Mouse (Mus musculus): ENCODE measurements around the gene Tnfsf14.

DNA sequence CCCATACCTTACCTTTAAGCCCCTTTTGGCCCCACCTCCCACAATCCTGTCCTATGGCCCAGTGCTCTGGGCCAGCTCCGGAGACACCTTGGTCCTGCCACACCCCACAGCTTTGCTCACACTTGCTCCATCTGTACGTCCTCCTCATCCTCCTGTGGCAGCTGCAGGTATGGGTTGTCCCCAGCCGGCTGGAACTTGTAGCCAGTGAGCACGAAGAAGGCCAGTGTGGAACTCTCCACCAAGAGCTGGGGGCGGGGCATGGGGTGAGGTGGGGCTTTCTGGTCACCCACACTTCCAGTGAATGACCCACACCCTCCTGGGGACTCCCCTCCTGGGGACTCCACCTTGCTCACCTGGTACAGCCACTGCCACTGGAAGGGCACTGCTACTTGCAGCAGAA, 41.8 kb upstream of the Tnfsf14 start:
- TF ChIP-seq CTCF (IDR thresholded peaks at IDR 0.05; ENCODE audit: insufficient read depth, low read depth, low read length) (no peak), POLR2A (IDR thresholded peaks at IDR 0.05; ENCODE audit: insufficient read depth, low read depth, low read length) (no peak)

Measured in olfactory bulb, adult 2 months (tissue).